Mouse (Mus musculus): ENCODE measurements around the gene Selenof. TPM values are rescaled to one million over a fixed set of nuclear protein-coding genes. Genes with fewer than 3 reads are reported as not detected.

Gene Selenof
- polyA plus RNA-seq, 1 experiment, result 97.5 TPM

GRCm38 (mm10) chr3:144643301-144643871 lies 73.3 kb downstream of the Selenof start:
- H3K36me3 ChIP-seq (ENCODE audit: control insufficient read depth, insufficient read depth, low read length), result no peaks in the 10 kb centered on the region
- TF ChIP-seq CTCF (IDR thresholded peaks at IDR 0.05; ENCODE audit: control insufficient read depth, insufficient read depth, insufficient replicate concordance, low read depth, low read length) (no peak), POLR2A (IDR thresholded peaks at IDR 0.05; ENCODE audit: control insufficient read depth, low read depth, low read length) (no peak)
- H3K27me3 ChIP-seq (ENCODE audit: control insufficient read depth, insufficient read depth, low read length), result no peaks in the 10 kb centered on the region
- H3K27ac ChIP-seq (ENCODE audit: control insufficient read depth, insufficient read depth, low read depth, low read length), result no peak overlapping the region
- H3K4me3 ChIP-seq (ENCODE audit: control insufficient read depth, low read depth, low read length), result no peak overlapping the region
- H3K4me1 ChIP-seq (ENCODE audit: control insufficient read depth, insufficient read depth, low read length), result no peaks in the 10 kb centered on the region

GRCm38 (mm10) chr3:144644202-144644601 lies 74.1 kb downstream of the Selenof start:
- no peak overlapping the region for H3K4me3 ChIP-seq (ENCODE audit: control insufficient read depth, low read depth, low read length)
- no peaks in the 10 kb centered on the region for H3K4me1 ChIP-seq (ENCODE audit: control insufficient read depth, insufficient read depth, low read length)
- no peaks in the 10 kb centered on the region for H3K27me3 ChIP-seq (ENCODE audit: control insufficient read depth, insufficient read depth, low read length)
- TF ChIP-seq POLR2A (IDR thresholded peaks at IDR 0.05; ENCODE audit: control insufficient read depth, low read depth, low read length) (no peak), CTCF (IDR thresholded peaks at IDR 0.05; ENCODE audit: control insufficient read depth, insufficient read depth, insufficient replicate concordance, low read depth, low read length) (no peak)
- H3K27ac ChIP-seq (ENCODE audit: control insufficient read depth, insufficient read depth, low read depth, low read length), result no peak overlapping the region
- no peaks in the 10 kb centered on the region for H3K36me3 ChIP-seq (ENCODE audit: control insufficient read depth, insufficient read depth, low read length)

Other genes starting within 250 kb of the Selenof start
- 2.8 and 3.0 TPM in 2 replicates for gene Hs2st1, start 123 bp upstream of the Selenof start, polyA plus RNA-seq (2012; rRNA removed)
- gene Sh3glb1, start 150.0 kb downstream of the Selenof start, polyA plus RNA-seq (2012; rRNA removed), result 415 and 469 TPM in 2 replicates
- gene Clca3a1, start 190.7 kb downstream of the Selenof start, polyA plus RNA-seq (2012; rRNA removed), result 1.5 and 1.6 TPM in 2 replicates
- gene Clca3a2, start 249.2 kb downstream of the Selenof start, polyA plus RNA-seq (2012; rRNA removed), result 0.12 and 2.5 TPM in 2 replicates

All from testis, adult 2 months (tissue).